Mouse (Mus musculus): Measurements from ENCODE around the gene Aebp1. TPM values are rescaled to one million over a fixed set of nuclear protein-coding genes. Genes with fewer than 3 reads are reported as not detected.
A peak's percentile ranks its signal among the peaks of the same experiment; 100 is the strongest.

Aebp1 gene
- 32.9 and 38.7 TPM in 2 replicates for polyA plus RNA-seq (2015; fragmentation: Nextera tagmentation; extraction: Ambion mirVana)

GRCm38 (mm10) chr11:5861678-5862393 is at the start of gene Aebp1:
Gene Aebp1 (plus strand): TSS chr11:5861947.
- Histone ChIP-seq H3K9ac (peak within 1 kb of the TSS; percentile 77), H3K36me3 (peaks cover 24% of the 10 kb centered on the region), H3K9me3 (0 out of 2 replicates have a peak, but pooled peaks cover 2% of the 10 kb centered on the region), H3K27me3 (peaks cover 34% of the 10 kb centered on the region), H3K4me1 (peaks cover 29% of the 10 kb centered on the region), H3K4me3 (peak within 1 kb of the TSS; percentile 53), H3K4me2 (peak within 1 kb of the TSS; percentile 86), H3K27ac (0 out of 2 replicates have a peak within 1 kb of the TSS, but pooled peaks have one; percentile 22)
- ATAC-seq (ENCODE audit: insufficient number of reproducible peaks, insufficient read depth, low FRiP score, low TSS enrichment, low read depth) = peak; percentile 71
- WGBS = 2% methylated on average over 58 of the region's 59 CpGs

- Histone ChIP-seq H3K9ac (no peak overlapping the region), H3K36me3 (no peaks in the 10 kb centered on the region), H3K27me3 (no peaks in the 10 kb centered on the region), H3K4me1 (no peaks in the 10 kb centered on the region), H3K4me3 (no peak overlapping the region), H3K27ac (no peak overlapping the region), H3K4me2 (no peak overlapping the region), H3K9me3 (no peaks in the 10 kb centered on the region)
- WGBS = 76% methylated on average over 10 of the region's 10 CpGs
- no peak for ATAC-seq (ENCODE audit: insufficient number of reproducible peaks, insufficient read depth, low FRiP score, low TSS enrichment, low read depth)
Measured at GRCm38 (mm10) chr11:5813381-5813780, 48.4 kb upstream of the Aebp1 start.

GRCm38 (mm10) chr11:5819223-5819622 is 42.5 kb upstream of the Aebp1 start:
- Histone ChIP-seq H3K36me3 (no peaks in the 10 kb centered on the region), H3K4me1 (no peaks in the 10 kb centered on the region), H3K9ac (no peak overlapping the region), H3K27me3 (no peaks in the 10 kb centered on the region), H3K9me3 (no peaks in the 10 kb centered on the region), H3K4me2 (no peak overlapping the region), H3K27ac (no peak overlapping the region), H3K4me3 (no peak overlapping the region)
- no peak for ATAC-seq (ENCODE audit: insufficient number of reproducible peaks, insufficient read depth, low FRiP score, low TSS enrichment, low read depth)
- 53% methylated on average over 2 of the region's 2 CpGs for WGBS

- Histone ChIP-seq H3K36me3 (peaks cover 32% of the 10 kb centered on the region), H3K27me3 (no peaks in the 10 kb centered on the region), H3K4me3 (no peak overlapping the region), H3K27ac (no peak overlapping the region), H3K9me3 (no peaks in the 10 kb centered on the region), H3K4me2 (no peak overlapping the region), H3K9ac (no peak overlapping the region), H3K4me1 (no peaks in the 10 kb centered on the region)
- no peak for ATAC-seq (ENCODE audit: insufficient number of reproducible peaks, insufficient read depth, low FRiP score, low TSS enrichment, low read depth)
Measured at GRCm38 (mm10) chr11:5825432-5825831, 36.3 kb upstream of the Aebp1 start.

- H3K27me3 ChIP-seq = no peaks in the 10 kb centered on the region
- no peak overlapping the region for H3K4me3 ChIP-seq
- ATAC-seq (ENCODE audit: insufficient number of reproducible peaks, insufficient read depth, low FRiP score, low TSS enrichment, low read depth) = no peak
- WGBS = 91% methylated on average over 5 of the region's 5 CpGs
- no peaks in the 10 kb centered on the region for H3K4me1 ChIP-seq
- no peak overlapping the region for H3K9ac ChIP-seq
- no peak overlapping the region for H3K4me2 ChIP-seq
- H3K9me3 ChIP-seq = no peaks in the 10 kb centered on the region
- peaks cover 56% of the 10 kb centered on the region for H3K36me3 ChIP-seq
- no peak overlapping the region for H3K27ac ChIP-seq
Measured at GRCm38 (mm10) chr11:5827931-5828330, 33.8 kb upstream of the Aebp1 start.

DNA sequence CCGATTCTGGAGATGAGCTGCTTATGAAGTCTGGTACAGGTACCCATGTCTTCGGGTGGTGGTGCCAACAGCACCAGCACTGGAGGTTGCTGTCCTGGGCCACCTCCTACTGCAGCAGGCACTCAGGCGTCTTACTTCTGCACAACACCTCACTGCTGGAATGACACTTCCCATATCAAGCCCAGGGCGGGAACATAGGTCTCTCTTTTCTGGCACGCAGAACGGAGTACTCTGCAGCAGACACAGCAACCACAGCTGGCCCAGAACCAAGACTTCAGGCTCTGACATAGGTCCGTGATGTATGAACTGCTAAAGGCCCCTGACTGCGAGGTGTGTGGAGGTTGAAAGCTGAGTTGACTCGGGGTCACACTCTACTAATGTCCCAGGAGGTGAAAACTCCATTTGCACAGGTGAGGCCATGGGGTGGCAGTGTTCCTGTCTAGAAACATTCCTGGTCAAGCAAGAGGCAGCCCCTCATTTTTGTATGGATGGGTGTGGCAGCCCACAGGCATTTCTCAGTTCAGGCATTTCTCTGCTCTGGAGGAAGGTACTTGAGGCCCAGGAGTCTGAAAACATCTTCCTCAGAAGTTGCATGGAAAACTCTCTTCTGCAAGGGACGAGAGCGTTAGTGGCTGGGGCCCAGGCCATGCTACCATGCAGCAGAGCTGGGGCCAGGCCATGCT is 33.1 kb upstream of the Aebp1 start:
- 87% methylated on average over 11 of the region's 11 CpGs for WGBS
- ATAC-seq (ENCODE audit: insufficient number of reproducible peaks, insufficient read depth, low FRiP score, low TSS enrichment, low read depth) = no peak
- peaks cover 63% of the 10 kb centered on the region for H3K36me3 ChIP-seq

DNA sequence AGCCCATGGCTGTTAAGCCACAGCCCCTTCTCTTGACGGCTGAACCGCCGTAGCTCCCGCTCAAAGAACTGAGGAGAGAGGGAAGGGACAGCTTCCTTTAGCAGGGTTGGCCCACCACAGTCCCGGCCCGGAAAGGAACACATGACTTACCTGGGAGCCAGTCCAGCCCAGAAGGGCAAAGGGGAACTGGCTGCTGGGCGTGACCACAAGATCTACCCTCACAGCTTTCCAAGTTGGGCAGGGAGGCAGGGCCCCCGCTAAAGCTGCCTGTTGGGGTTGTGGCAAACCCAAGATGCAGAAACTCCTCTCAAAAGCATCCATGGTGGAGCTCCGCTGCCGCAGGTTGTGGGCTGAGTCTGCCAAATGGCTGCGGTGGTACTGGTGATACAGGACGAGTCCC is 32.4 kb upstream of the Aebp1 start:
- peaks cover 70% of the 10 kb centered on the region for H3K36me3 ChIP-seq
- WGBS = 88% methylated on average over 12 of the region's 12 CpGs

More for the DNA sequence above, 33.1 kb upstream of the Aebp1 start:
- H3K9ac ChIP-seq = no peak overlapping the region
- no peak overlapping the region for H3K4me3 ChIP-seq
- no peak overlapping the region for H3K4me2 ChIP-seq
- H3K27ac ChIP-seq = no peak overlapping the region
- H3K9me3 ChIP-seq = no peaks in the 10 kb centered on the region
- no peaks in the 10 kb centered on the region for H3K27me3 ChIP-seq
- H3K4me1 ChIP-seq = no peaks in the 10 kb centered on the region

DNA sequence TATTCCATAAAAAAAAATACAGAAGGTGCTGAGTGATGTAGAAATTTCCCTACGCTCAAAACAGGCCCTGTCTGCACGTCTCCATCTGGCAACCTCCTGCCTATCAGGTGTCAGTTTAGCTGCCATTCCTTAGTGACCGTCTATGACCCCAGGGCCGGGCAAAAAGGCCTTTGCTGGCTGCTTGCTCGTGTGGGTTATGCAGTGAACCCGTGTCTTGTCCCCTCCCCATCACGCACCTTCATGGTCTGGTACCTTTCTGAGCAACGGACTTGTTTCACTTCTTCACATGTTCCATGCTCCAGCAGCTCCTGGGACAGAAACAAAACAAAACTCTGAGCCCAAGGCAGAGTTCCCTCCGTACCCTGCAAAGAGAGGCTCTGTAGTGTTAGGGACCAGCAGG is 27.2 kb upstream of the Aebp1 start:
- Histone ChIP-seq H3K9me3 (no peaks in the 10 kb centered on the region), H3K36me3 (peaks cover 53% of the 10 kb centered on the region), H3K4me1 (peaks cover 16% of the 10 kb centered on the region), H3K4me2 (no peak overlapping the region), H3K4me3 (no peak overlapping the region), H3K27me3 (no peaks in the 10 kb centered on the region), H3K9ac (no peak overlapping the region; the same call in 1 of the 2 replicates), H3K27ac (no peak overlapping the region)
- WGBS = 79% methylated on average over 9 of the region's 9 CpGs
- no peak for ATAC-seq (ENCODE audit: insufficient number of reproducible peaks, insufficient read depth, low FRiP score, low TSS enrichment, low read depth)

More for the DNA sequence above, 32.4 kb upstream of the Aebp1 start:
- H3K4me1 ChIP-seq = no peaks in the 10 kb centered on the region
- no peak overlapping the region for H3K4me3 ChIP-seq
- H3K9me3 ChIP-seq = no peaks in the 10 kb centered on the region
- H3K27ac ChIP-seq = no peak overlapping the region
- no peak for ATAC-seq (ENCODE audit: insufficient number of reproducible peaks, insufficient read depth, low FRiP score, low TSS enrichment, low read depth)
- H3K4me2 ChIP-seq = no peak overlapping the region
- H3K9ac ChIP-seq = no peak overlapping the region
- no peaks in the 10 kb centered on the region for H3K27me3 ChIP-seq

GRCm38 (mm10) chr11:5835057-5835456 is 26.7 kb upstream of the Aebp1 start:
- Histone ChIP-seq H3K27ac (no peak overlapping the region), H3K4me1 (peaks cover 21% of the 10 kb centered on the region), H3K4me2 (no peak overlapping the region), H3K9ac (no peak overlapping the region; the same call in 1 of the 2 replicates), H3K36me3 (peaks cover 47% of the 10 kb centered on the region), H3K4me3 (no peak overlapping the region), H3K27me3 (no peaks in the 10 kb centered on the region), H3K9me3 (no peaks in the 10 kb centered on the region)
- no peak for ATAC-seq (ENCODE audit: insufficient number of reproducible peaks, insufficient read depth, low FRiP score, low TSS enrichment, low read depth)
- 87% methylated on average over 7 of the region's 7 CpGs for whole genome bisulfite sequencing

GRCm38 (mm10) chr11:5836126-5836525 is 25.6 kb upstream of the Aebp1 start:
- no peak for ATAC-seq (ENCODE audit: insufficient number of reproducible peaks, insufficient read depth, low FRiP score, low TSS enrichment, low read depth)
- no peak overlapping the region for H3K27ac ChIP-seq
- 65% methylated on average over 1 of the region's 1 CpGs for WGBS
- H3K9ac ChIP-seq = no peak overlapping the region
- no peaks in the 10 kb centered on the region for H3K9me3 ChIP-seq
- peaks cover 24% of the 10 kb centered on the region for H3K4me1 ChIP-seq
- no peak overlapping the region for H3K4me3 ChIP-seq
- no peaks in the 10 kb centered on the region for H3K27me3 ChIP-seq
- H3K36me3 ChIP-seq = peaks cover 41% of the 10 kb centered on the region
- H3K4me2 ChIP-seq = no peak overlapping the region

GRCm38 (mm10) chr11:5837251-5838246 is 24.2 kb upstream of the Aebp1 start, which contains the start of gene Polm:
Gene Polm (minus strand): TSS chr11:5838016.
- peak within 1 kb of the TSS; percentile 85 for H3K4me2 ChIP-seq
- ATAC-seq (ENCODE audit: insufficient number of reproducible peaks, insufficient read depth, low FRiP score, low TSS enrichment, low read depth) = peak; percentile 91
- H3K9ac ChIP-seq = peak within 1 kb of the TSS; percentile 89
- peak within 1 kb of the TSS; percentile 86 for H3K27ac ChIP-seq
- H3K36me3 ChIP-seq = peaks cover 26% of the 10 kb centered on the region
- peak within 1 kb of the TSS; percentile 77 for H3K4me3 ChIP-seq
- H3K27me3 ChIP-seq = no peaks in the 10 kb centered on the region
- under 1% methylated on average over 63 of the region's 63 CpGs for WGBS
- peaks cover 24% of the 10 kb centered on the region for H3K4me1 ChIP-seq
- no peaks in the 10 kb centered on the region for H3K9me3 ChIP-seq

All from embryonic facial prominence, embryonic 13.5 days (tissue).